Mouse (Mus musculus): Measurements from ENCODE around the gene Slc13a5.

DNA sequence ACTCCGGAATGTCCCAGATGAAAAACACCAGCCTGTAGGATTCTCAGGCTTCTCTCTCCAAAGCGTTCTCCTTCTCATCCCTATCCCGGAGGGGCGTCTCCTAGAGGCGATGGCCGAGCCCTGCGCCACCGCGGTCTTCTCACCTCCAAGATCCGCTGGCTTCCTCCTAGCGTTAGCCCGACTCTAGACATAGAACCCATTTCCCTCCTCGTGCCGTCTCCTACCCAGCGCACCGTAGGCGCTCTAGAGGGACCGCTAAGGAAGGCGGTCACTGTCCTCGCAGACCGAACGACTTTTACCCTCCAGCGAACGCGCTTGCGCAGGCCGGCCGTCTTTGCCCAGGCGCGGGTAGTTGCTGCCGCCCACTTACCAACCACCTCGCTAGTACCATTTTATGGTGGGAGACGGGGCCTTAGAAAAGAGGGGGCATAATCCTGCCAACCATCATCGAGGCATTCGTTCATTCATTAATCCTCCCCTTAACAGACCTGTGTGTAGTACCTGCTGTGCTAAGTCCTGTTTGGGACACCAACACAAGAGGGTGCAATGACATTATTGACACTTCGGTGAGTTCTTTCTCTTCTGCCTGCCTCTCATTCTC, at the start of gene Slc13a5:
- no peak for TF ChIP-seq FLI1 (IDR thresholded peaks at IDR 0.05; ENCODE audit: low read length)
- no peak for TF ChIP-seq GATA1 (IDR thresholded peaks at IDR 0.05; ENCODE audit: borderline replicate concordance, low read length)

Measured in megakaryocyte, embryonic 14.5 days (primary cell).